Mouse (Mus musculus) midbrain, embryonic 11.5 days (tissue): ENCODE data around the gene Nr2f1. TPM values are rescaled to one million over a fixed set of nuclear protein-coding genes. Genes with fewer than 3 reads are reported as not detected.

Source experiments
- ATAC-seq: fragments of 200-750 bp; cut with Nextera tagmentation; 2 replicates; pipeline ENCODE4 v1.8.0; 2017; ENCODE audit warnings: moderate TSS enrichment, moderate library complexity; ENCODE audit not compliant: low FRiP score
- DNase-seq: peaks from one replicate; pipeline ENCODE4 v3.0.0; 2015; ENCODE audit warnings: low spot score; ENCODE audit errors: missing footprints
- H3K27ac ChIP-seq: fragments of 300-500 bp; sonication (generic); 2 replicates; pipeline ENCODE4 v1.5.1; 2014; ENCODE audit warnings: low read depth, low read length
- H3K27me3 ChIP-seq: fragments of 300-500 bp; sonication (generic); 2 replicates; pipeline ENCODE4 v1.6.1; 2014; ENCODE audit warnings: mild to moderate bottlenecking, low read length, moderate library complexity, mixed read lengths; ENCODE audit not compliant: control insufficient read depth, insufficient read depth
- H3K36me3 ChIP-seq: fragments of 300-500 bp; sonication (generic); 2 replicates; pipeline ENCODE4 v1.6.1; 2014; ENCODE audit warnings: mild to moderate bottlenecking, low read length, moderate library complexity, mixed read lengths; ENCODE audit not compliant: control insufficient read depth, insufficient read depth
- H3K4me1 ChIP-seq: fragments of 300-500 bp; sonication (generic); 2 replicates; pipeline ENCODE4 v1.6.1; 2014; ENCODE audit warnings: low read length; ENCODE audit not compliant: control insufficient read depth, insufficient read depth
- H3K4me2 ChIP-seq: fragments of 300-500 bp; sonication (generic); 2 replicates; pipeline ENCODE4 v1.6.1; 2014; ENCODE audit warnings: mild to moderate bottlenecking, moderate library complexity
- H3K4me3 ChIP-seq: fragments of 300-500 bp; sonication (generic); 2 replicates; pipeline ENCODE4 v1.5.1; 2014; ENCODE audit warnings: low read depth, low read length
- H3K9ac ChIP-seq: fragments of 300-500 bp; sonication (generic); 2 replicates; pipeline ENCODE4 v1.6.1; 2014; ENCODE audit warnings: low read length
- H3K9me3 ChIP-seq: fragments of 300-500 bp; sonication (generic); 2 replicates; pipeline ENCODE4 v1.6.1; 2016; ENCODE audit warnings: low read length; ENCODE audit not compliant: control insufficient read depth
- WGBS: fragments of 180-500 bp; shearing (Covaris S2); extraction: QIAGEN DNeasy Blood & Tissue Kit; methylation state at CpG from one replicate; pipeline ENCODE4 v1.1.7; 2014; 5-methylcytosine and 5-hydroxymethylcytosine counted together
- polyA plus RNA-seq: library from polyadenylated mRNA; unstranded; fragments of >200 nt; fragmentation: Nextera tagmentation; extraction: Ambion mirVana; gene quantifications from 2 replicates; pipeline ENCODE4 v1.2.1, GENCODE M21; 2014

The Nr2f1 gene
- polyA plus RNA-seq, 1 experiment from 2014 or later, result 82.3 TPM

DNA sequence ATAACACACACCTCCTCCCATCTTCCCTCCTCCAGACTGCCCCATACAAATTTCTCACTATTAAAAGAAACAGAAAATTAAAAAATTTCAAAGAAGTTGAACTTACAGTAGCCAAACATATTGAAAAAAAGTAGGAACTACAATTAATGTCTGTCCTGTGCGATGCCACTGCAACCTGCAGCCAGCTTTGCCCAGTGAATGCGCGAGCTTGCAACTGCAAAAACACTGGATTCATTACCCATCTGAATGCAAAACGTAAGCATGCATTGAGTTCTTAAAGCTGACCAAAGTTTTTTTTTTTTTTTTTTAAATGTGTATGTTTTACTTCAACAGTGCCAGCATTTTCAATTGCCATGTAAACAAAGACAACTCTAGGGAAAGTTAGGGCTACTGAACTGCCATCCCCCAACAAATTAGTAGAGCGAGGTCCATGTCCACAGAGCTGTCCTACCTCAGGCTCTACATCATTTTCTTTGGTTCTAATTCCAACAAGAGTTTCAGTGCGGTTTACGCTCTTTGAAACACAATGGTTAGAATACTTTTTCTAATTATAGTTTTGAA is 3.2 kb downstream of the Nr2f1 start:
- peaks cover 11% of the 10 kb centered on the region for H3K36me3 ChIP-seq
- peaks cover 8% of the 10 kb centered on the region; the same call in 1 of the 2 replicates for H3K4me1 ChIP-seq
- peak; percentile 90 for DNase-seq
- ATAC-seq, result no peak
- 6% methylated on average over 7 of the region's 7 CpGs for WGBS
- H3K27ac ChIP-seq, result peak overlapping the region; percentile 100
- H3K9ac ChIP-seq, result peak overlapping the region; percentile 98
- H3K4me3 ChIP-seq, result peak overlapping the region; percentile 96
- peaks cover 5% of the 10 kb centered on the region for H3K27me3 ChIP-seq
- H3K4me2 ChIP-seq, result peak overlapping the region; percentile 75
- H3K9me3 ChIP-seq, result no peaks in the 10 kb centered on the region

DNA sequence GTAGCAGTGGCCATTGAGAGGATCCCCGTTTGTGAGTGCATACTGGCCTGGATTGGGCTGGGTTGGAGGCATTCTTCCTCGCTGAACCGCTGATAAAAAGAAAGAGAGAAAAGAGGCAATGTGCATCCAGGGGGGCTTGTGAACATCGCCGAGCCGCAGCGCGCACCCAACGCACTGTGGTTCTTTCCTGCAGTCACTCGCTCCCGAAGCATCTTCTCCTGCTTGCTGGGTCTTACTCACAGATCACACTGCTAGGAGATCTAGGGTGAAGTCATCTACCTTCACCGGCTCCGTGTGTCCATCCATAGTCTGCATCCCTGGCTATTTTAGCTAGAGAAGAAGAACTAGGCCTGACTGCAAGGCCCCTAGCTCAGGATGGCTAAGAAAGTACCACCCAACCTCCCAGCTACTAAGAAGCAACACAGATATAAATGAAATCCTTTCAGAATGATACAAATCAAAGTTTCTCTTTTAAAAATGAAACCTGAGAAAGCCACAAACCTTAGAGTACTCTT is 3.9 kb downstream of the Nr2f1 start:
- 1% methylated on average over 13 of the region's 13 CpGs for WGBS
- peaks cover 14% of the 10 kb centered on the region; the same call in 1 of the 2 replicates for H3K4me1 ChIP-seq
- H3K4me2 ChIP-seq, result peak overlapping the region; percentile 75
- peak overlapping the region; percentile 100 for H3K27ac ChIP-seq
- no peaks in the 10 kb centered on the region for H3K9me3 ChIP-seq
- H3K9ac ChIP-seq, result peak overlapping the region; percentile 98
- peaks cover 6% of the 10 kb centered on the region for H3K27me3 ChIP-seq
- peak overlapping the region; percentile 96 for H3K4me3 ChIP-seq
- no peak for ATAC-seq
- peaks cover 11% of the 10 kb centered on the region for H3K36me3 ChIP-seq
- DNase-seq, result no peak

DNA sequence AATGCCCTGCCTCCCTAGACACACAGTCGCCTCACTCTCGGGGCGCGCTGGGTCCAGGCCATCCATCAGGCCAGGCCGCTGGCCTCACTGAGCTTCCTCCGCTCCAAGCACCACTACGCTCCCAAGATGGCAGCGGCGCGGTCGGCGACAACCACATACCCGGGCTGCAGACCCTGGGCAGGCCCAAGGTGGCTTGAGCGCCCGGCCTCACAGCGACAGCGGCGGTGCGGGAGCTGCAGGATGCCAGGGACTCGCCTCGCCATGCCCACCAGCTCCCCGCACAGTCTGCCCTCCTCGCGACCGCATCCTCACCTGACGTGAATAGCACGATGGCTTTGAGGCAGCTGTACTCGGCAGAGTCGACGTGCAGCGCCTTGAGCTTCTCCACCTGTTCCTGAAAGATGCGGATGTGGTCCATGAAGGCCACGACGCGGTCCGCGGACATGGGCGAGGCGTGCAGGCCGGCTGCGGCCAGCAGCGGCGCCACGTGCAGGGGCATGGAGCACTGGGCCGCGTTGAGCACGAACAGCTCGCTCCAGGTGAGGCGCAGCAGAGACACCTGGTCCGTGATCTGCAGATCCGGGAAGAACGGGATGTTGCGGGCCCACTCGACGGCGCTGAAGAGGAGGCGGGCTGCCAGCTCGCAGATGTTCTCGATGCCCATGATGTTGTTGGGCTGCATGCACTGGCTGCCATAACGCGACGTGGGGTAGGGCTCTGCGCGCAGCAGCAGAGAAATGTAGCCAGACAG is 4.5 kb downstream of the Nr2f1 start:
- peaks cover 8% of the 10 kb centered on the region for H3K27me3 ChIP-seq
- peak overlapping the region; percentile 100 for H3K27ac ChIP-seq
- peaks cover 11% of the 10 kb centered on the region for H3K36me3 ChIP-seq
- peak; percentile 12; the same call in 1 of the 2 replicates for ATAC-seq
- DNase-seq, result peak; percentile 97
- WGBS, result 1% methylated on average over 64 of the region's 64 CpGs
- peak overlapping the region; percentile 75 for H3K4me2 ChIP-seq
- peaks cover 18% of the 10 kb centered on the region; the same call in 1 of the 2 replicates for H3K4me1 ChIP-seq
- H3K9me3 ChIP-seq, result no peaks in the 10 kb centered on the region
- peak overlapping the region; percentile 98 for H3K9ac ChIP-seq
- peak overlapping the region; percentile 96 for H3K4me3 ChIP-seq

DNA sequence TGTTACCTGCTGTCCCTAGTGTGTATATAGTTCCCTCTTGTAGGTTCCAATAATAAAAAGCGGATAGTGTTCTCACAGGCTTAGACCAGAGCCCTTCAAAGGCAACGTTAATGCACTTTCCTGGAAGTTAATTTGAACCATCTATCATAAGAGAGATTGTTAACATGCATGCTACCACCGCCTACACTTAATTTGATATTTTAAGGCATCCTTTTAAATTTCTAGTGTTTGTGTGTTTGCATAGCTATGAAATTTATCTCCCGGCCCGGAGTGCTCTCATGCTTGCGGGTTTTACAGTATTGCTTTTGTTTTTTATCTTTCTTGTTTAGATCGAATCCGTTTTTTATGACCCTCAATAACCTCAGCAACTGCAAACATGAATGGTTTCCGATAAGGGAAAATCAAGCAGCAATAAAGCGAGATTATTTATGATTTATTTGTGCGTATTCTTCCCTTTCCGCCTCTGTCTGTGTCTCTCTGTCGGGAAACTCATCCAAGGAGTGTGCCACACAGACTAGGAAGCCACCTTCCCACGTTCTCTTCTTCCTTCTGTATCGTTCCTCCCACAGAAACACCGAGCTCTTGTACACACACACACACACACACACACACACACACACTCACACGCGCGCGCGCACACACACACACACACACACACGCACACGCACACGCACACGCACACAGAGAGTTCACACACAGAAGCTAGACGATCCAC is 5.3 kb downstream of the Nr2f1 start:
- peaks cover 11% of the 10 kb centered on the region for H3K36me3 ChIP-seq
- ATAC-seq (no peak), DNase-seq (peak; percentile 94)
- peaks cover 8% of the 10 kb centered on the region for H3K27me3 ChIP-seq
- no peaks in the 10 kb centered on the region for H3K9me3 ChIP-seq
- H3K4me2 ChIP-seq, result peak overlapping the region; percentile 75
- peak overlapping the region; percentile 96 for H3K4me3 ChIP-seq
- peak overlapping the region; percentile 98 for H3K9ac ChIP-seq
- 9% methylated on average over 23 of the region's 26 CpGs for WGBS
- peak overlapping the region; percentile 100 for H3K27ac ChIP-seq
- H3K4me1 ChIP-seq, result peaks cover 22% of the 10 kb centered on the region; the same call in 1 of the 2 replicates

DNA sequence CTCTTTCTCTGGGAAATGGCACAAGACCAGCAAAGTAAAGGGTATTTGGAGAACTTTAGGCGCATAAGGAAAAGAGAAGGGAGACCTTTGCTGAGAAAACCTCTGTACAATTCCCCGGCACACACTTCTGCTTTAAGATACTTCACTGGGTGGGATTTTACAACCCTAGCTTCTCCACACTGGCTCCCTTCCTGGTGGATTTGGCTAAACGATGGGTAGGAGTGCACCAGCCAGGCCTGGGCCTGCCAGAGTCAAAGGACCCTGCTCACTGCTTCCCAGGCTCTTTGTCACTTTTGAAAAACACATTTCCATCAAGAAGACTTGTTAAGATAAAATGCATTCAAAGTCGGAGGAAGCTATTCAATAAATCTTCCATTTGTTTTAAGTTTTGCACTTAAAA is 6.3 kb downstream of the Nr2f1 start:
- H3K9ac ChIP-seq, result peak overlapping the region; percentile 98
- peak overlapping the region; percentile 96 for H3K4me3 ChIP-seq
- peaks cover 8% of the 10 kb centered on the region for H3K27me3 ChIP-seq
- peaks cover 11% of the 10 kb centered on the region for H3K36me3 ChIP-seq
- 24% methylated on average over 4 of the region's 4 CpGs for WGBS
- H3K4me1 ChIP-seq, result peaks cover 28% of the 10 kb centered on the region
- H3K9me3 ChIP-seq, result no peaks in the 10 kb centered on the region
- peak overlapping the region; percentile 60 for H3K27ac ChIP-seq
- peak overlapping the region; percentile 75 for H3K4me2 ChIP-seq
- ATAC-seq (no peak), DNase-seq (no peak)

DNA sequence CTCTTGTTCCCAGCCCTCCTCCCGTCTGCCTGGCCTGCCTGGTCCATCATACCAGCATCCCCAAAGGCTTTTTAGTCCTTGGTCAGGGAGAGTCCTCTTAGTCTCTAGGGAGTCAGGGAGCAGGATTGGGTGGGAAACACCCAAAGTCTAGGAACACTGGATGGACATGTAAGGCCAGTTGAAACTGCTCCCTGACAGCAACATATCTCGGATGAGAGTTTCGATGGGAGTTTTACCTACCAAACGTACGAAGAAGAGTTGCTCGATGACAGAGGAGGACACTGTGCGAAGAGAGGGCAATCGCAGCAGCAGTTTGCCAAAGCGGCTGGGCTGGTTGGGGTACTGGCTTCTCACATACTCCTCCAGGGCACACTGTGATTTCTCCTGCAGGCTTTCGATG is 10.0 kb downstream of the Nr2f1 start:
- H3K27ac ChIP-seq, result peak overlapping the region; percentile 22; the same call in 1 of the 2 replicates

DNA sequence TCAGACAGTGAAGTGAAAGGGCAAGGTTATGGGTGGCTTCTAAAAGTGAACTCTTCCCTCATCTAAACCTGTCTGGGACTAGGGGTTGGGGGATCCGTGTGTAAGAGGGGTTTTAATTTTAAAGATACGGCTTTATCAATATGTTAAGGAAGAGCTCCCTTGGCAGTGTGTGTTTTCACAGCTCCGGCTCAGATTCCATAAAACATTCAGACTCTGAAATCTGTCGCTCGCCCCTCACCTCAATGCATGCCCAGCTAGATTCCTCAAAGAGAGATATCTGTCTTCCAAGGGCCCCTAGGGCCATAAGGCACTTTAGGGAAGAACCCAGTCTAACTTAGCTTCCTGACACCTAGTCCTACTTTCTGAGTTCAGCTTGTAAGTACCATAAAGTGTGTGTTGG is 11.7 kb downstream of the Nr2f1 start:
- Histone ChIP-seq H3K9me3 (no peaks in the 10 kb centered on the region), H3K4me3 (0 out of 2 replicates have a peak overlapping the region, but pooled peaks have one; percentile 7), H3K27me3 (peaks cover 26% of the 10 kb centered on the region; the same call in 1 of the 2 replicates), H3K36me3 (peaks cover 6% of the 10 kb centered on the region; the same call in 1 of the 2 replicates), H3K9ac (peak overlapping the region; percentile 44), H3K27ac (peak overlapping the region; percentile 67), H3K4me2 (peak overlapping the region; percentile 37), H3K4me1 (peaks cover 50% of the 10 kb centered on the region)
- DNase-seq (peak; percentile 91), ATAC-seq (no peak)
- WGBS, result 42% methylated on average over 5 of the region's 5 CpGs

More for the DNA sequence above, 10.0 kb downstream of the Nr2f1 start:
- Histone ChIP-seq H3K9ac (peak overlapping the region; percentile 50), H3K9me3 (no peaks in the 10 kb centered on the region), H3K36me3 (peaks cover 6% of the 10 kb centered on the region; the same call in 1 of the 2 replicates), H3K4me2 (peak overlapping the region; percentile 75), H3K27me3 (peaks cover 26% of the 10 kb centered on the region; the same call in 1 of the 2 replicates), H3K4me1 (peaks cover 45% of the 10 kb centered on the region), H3K4me3 (peak overlapping the region; percentile 19)
- DNase-seq (no peak), ATAC-seq (no peak)
- 31% methylated on average over 10 of the region's 10 CpGs for WGBS

DNA sequence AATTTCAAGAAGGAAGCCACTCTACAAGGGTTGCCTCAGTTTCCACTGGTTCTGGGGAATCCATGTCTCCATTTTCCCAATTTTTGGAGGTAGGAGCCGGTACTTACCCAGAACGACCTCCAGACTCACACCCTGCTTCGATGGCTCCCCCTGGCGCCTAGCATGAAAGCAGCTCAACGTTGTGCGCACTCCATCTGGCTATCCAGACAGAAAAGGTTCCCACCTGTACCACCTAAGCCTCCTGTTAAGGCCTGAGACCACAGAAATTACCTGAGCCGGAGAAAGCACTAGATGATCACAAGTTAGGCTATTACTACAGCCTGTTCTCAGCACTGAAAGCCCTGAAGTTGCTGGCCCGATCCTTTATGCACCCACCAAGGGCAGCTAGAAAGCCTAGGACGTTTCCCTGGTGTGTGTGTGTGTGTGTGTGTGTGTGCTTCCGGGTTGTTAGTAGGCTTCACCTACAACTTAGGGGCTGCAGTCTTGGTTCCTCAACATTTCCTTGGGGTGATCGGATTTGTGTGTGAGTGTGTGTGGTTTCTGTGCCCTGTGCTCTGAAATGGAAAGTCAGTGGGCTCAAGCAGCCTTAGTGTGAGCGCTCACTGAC is 13.1 kb downstream of the Nr2f1 start:
- Histone ChIP-seq H3K27ac (peak overlapping the region; percentile 63), H3K27me3 (peaks cover 24% of the 10 kb centered on the region; the same call in 1 of the 2 replicates), H3K4me3 (no peak overlapping the region), H3K4me1 (peaks cover 45% of the 10 kb centered on the region), H3K36me3 (peaks cover 3% of the 10 kb centered on the region; the same call in 1 of the 2 replicates), H3K9ac (0 out of 2 replicates have a peak overlapping the region, but pooled peaks have one; percentile 22), H3K9me3 (no peaks in the 10 kb centered on the region), H3K4me2 (no peak overlapping the region)
- peak; percentile 94 for DNase-seq
- ATAC-seq, result no peak
- 13% methylated on average over 12 of the region's 12 CpGs for WGBS
